In genomic region chr15:100755498-100755859, GRCm38 (mm10) we compare ENCODE assay signal across 7 mouse cellular contexts. TPM values are rescaled to one million over a fixed set of nuclear protein-coding genes. Genes with fewer than 3 reads are reported as not detected.
A peak's percentile ranks its signal among the peaks of the same experiment; 100 is the strongest.
DNase-seq lines count a peak whose midpoint lies in the region; ATAC-seq and TF ChIP-seq lines count a peak whose summit lies in the region.

No protein-coding gene starts in this region.

- H3K4me3 ChIP-seq in limb, embryonic 12.5 days (replicated peaks), result no peak overlapping the region
- no peak overlapping the region for H3K4me3 ChIP-seq in limb, embryonic 10.5 days
- H3K4me3 ChIP-seq in embryonic facial prominence, embryonic 10.5 days, result peak overlapping the region; percentile 31; the same call in 1 of the 2 replicates
- no peak overlapping the region; the same call in 1 of the 2 replicates for H3K4me3 ChIP-seq in forebrain, embryonic 14.5 days (ENCODE audit: low read depth, low read length)
- H3K4me3 ChIP-seq in midbrain, postnatal 0 days (ENCODE audit: low read depth, low read length), result no peak overlapping the region
- no peak overlapping the region for H3K4me3 ChIP-seq in gastrocnemius, adult 2 months

- no peaks in the 10 kb centered on the region for H3K36me3 ChIP-seq in limb, embryonic 12.5 days
- no peaks in the 10 kb centered on the region for H3K36me3 ChIP-seq in limb, embryonic 10.5 days
- no peaks in the 10 kb centered on the region for H3K36me3 ChIP-seq in embryonic facial prominence, embryonic 10.5 days (replicated peaks)
- H3K36me3 ChIP-seq in forebrain, embryonic 14.5 days (ENCODE audit: control insufficient read depth, insufficient read depth, low read length), result no peaks in the 10 kb centered on the region
- H3K36me3 ChIP-seq in midbrain, postnatal 0 days (ENCODE audit: insufficient read depth, low read length), result no peaks in the 10 kb centered on the region

- no peak for DNase-seq in limb, embryonic 10.5 days (ENCODE audit: low spot score)
- no peak for DNase-seq in embryonic facial prominence, embryonic 10.5 days (ENCODE audit: low spot score)
- DNase-seq in forebrain, embryonic 14.5 days (ENCODE audit: low spot score), result no peak
- DNase-seq in midbrain, postnatal 0 days (ENCODE audit: low spot score), result no peak
- no peak for DNase-seq in gastrocnemius, adult 2 months
- DNase-seq in urinary bladder, postnatal 25 days (ENCODE audit: low spot score), result no peak

- H3K9ac ChIP-seq in limb, embryonic 12.5 days (replicated peaks), result no peak overlapping the region
- H3K9ac ChIP-seq in forebrain, embryonic 14.5 days (ENCODE audit: low read length), result peak overlapping the region; percentile 47; the same call in 1 of the 2 replicates
- no peak overlapping the region for H3K9ac ChIP-seq in midbrain, postnatal 0 days (replicated peaks; ENCODE audit: low read length, poor library complexity, severe bottlenecking)

- no peak overlapping the region for H3K27ac ChIP-seq in limb, embryonic 12.5 days
- no peak overlapping the region for H3K27ac ChIP-seq in limb, embryonic 10.5 days
- no peak overlapping the region for H3K27ac ChIP-seq in embryonic facial prominence, embryonic 10.5 days (replicated peaks)
- peak overlapping the region; percentile 60; the same call in 1 of the 2 replicates for H3K27ac ChIP-seq in forebrain, embryonic 14.5 days (ENCODE audit: low read depth, low read length)
- H3K27ac ChIP-seq in midbrain, postnatal 0 days (ENCODE audit: low read depth, low read length), result no peak overlapping the region
- no peak overlapping the region for H3K27ac ChIP-seq in gastrocnemius, adult 2 months

- H3K4me1 ChIP-seq in limb, embryonic 12.5 days (replicated peaks), result peaks cover 15% of the 10 kb centered on the region
- H3K4me1 ChIP-seq in limb, embryonic 10.5 days, result peaks cover 20% of the 10 kb centered on the region
- peaks cover 27% of the 10 kb centered on the region for H3K4me1 ChIP-seq in embryonic facial prominence, embryonic 10.5 days
- peaks cover 7% of the 10 kb centered on the region for H3K4me1 ChIP-seq in forebrain, embryonic 14.5 days (ENCODE audit: control insufficient read depth, insufficient read depth, low read length)
- 0 out of 2 replicates have a peak, but pooled peaks cover 4% of the 10 kb centered on the region for H3K4me1 ChIP-seq in midbrain, postnatal 0 days (ENCODE audit: insufficient read depth, low read length)

- intact Hi-C loops in gastrocnemius, adult 2 months (cut with DNase I), result loop anchor here (5.0 to 10.0 kb wide), 2 partner anchors 287 to 349 kb away; no protein-coding TSS in a partner anchor

- no peaks in the 10 kb centered on the region for H3K9me3 ChIP-seq in limb, embryonic 12.5 days
- no peaks in the 10 kb centered on the region for H3K9me3 ChIP-seq in limb, embryonic 10.5 days (replicated peaks)
- no peaks in the 10 kb centered on the region for H3K9me3 ChIP-seq in embryonic facial prominence, embryonic 10.5 days
- H3K9me3 ChIP-seq in forebrain, embryonic 14.5 days (replicated peaks; ENCODE audit: control insufficient read depth, low read length), result no peaks in the 10 kb centered on the region
- H3K9me3 ChIP-seq in midbrain, postnatal 0 days (ENCODE audit: low read length), result no peaks in the 10 kb centered on the region

- TF ChIP-seq CTCF in midbrain, postnatal 0 days (IDR thresholded peaks at IDR 0.05), result no peak
- no peak for TF ChIP-seq CTCF in gastrocnemius, adult 2 months (IDR thresholded peaks at IDR 0.05)

- 0 out of 2 replicates have a peak, but pooled peaks cover 4% of the 10 kb centered on the region for H3K27me3 ChIP-seq in limb, embryonic 12.5 days
- no peaks in the 10 kb centered on the region for H3K27me3 ChIP-seq in limb, embryonic 10.5 days (ENCODE audit: low read depth, poor library complexity, severe bottlenecking)
- H3K27me3 ChIP-seq in embryonic facial prominence, embryonic 10.5 days (replicated peaks; ENCODE audit: low read depth, poor library complexity, severe bottlenecking), result no peaks in the 10 kb centered on the region; the same call in 1 of the 2 replicates
- H3K27me3 ChIP-seq in forebrain, embryonic 14.5 days (replicated peaks; ENCODE audit: control insufficient read depth, insufficient read depth, low read length), result no peaks in the 10 kb centered on the region
- H3K27me3 ChIP-seq in midbrain, postnatal 0 days (ENCODE audit: insufficient read depth, low read length), result no peaks in the 10 kb centered on the region

- ATAC-seq in limb, embryonic 12.5 days (ENCODE audit: insufficient number of reproducible peaks, insufficient read depth, low FRiP score, low TSS enrichment, low read depth), result no peak
- ATAC-seq in forebrain, embryonic 14.5 days, result 0 out of 2 replicates have a peak, but pooled peaks have one; percentile 24
- ATAC-seq in midbrain, postnatal 0 days (ENCODE audit: low FRiP score), result no peak

- 0 out of 2 replicates have a peak overlapping the region, but pooled peaks have one; percentile 17 for H3K4me2 ChIP-seq in limb, embryonic 12.5 days
- H3K4me2 ChIP-seq in forebrain, embryonic 14.5 days (ENCODE audit: low read length), result peak overlapping the region; percentile 46
- peak overlapping the region; percentile 26; the same call in 1 of the 2 replicates for H3K4me2 ChIP-seq in midbrain, postnatal 0 days (ENCODE audit: low read depth, low read length, poor library complexity, severe bottlenecking)

- 49% methylated on average over 5 of the region's 8 CpGs for WGBS in limb, embryonic 12.5 days
- WGBS in limb, embryonic 10.5 days, result 50% methylated on average over 7 of the region's 8 CpGs
- WGBS in embryonic facial prominence, embryonic 10.5 days, result 46% methylated on average over 7 of the region's 8 CpGs
- WGBS in forebrain, embryonic 14.5 days, result 17% methylated on average over 6 of the region's 8 CpGs
- 45% methylated on average over 6 of the region's 8 CpGs for WGBS in midbrain, postnatal 0 days

RNA-seq across cellular contexts. Expression of gene Slc4a8, which starts 6.1 kb away (rescaled TPM):
- polyA plus RNA-seq in limb, embryonic 12.5 days (2016; fragmentation: Nextera tagmentation; extraction: Ambion mirVana), result 7.5 and 8.6 TPM in 2 replicates
- 7.1 and 9.7 TPM in 2 replicates for polyA plus RNA-seq in limb, embryonic 10.5 days (2016; fragmentation: Nextera tagmentation; extraction: Ambion mirVana)
- 9.0 and 10.2 TPM in 2 replicates for polyA plus RNA-seq in embryonic facial prominence, embryonic 10.5 days (2016; fragmentation: Nextera tagmentation; extraction: Ambion mirVana)
- 11.2 and 17.8 TPM in 2 replicates for polyA plus RNA-seq in forebrain, embryonic 14.5 days (2014; fragmentation: Nextera tagmentation; extraction: Ambion mirVana)
- 31.2 and 31.8 TPM in 2 replicates for total RNA-seq in midbrain, postnatal 0 days (2014; rRNA removed)
- 31.0 and 37.3 TPM in 2 replicates for polyA plus RNA-seq in midbrain, postnatal 0 days (2015; fragmentation: Nextera tagmentation; extraction: Ambion mirVana)
- total RNA-seq in gastrocnemius, adult 2 months (2021), result 1 to 10 TPM; 1.5 to 1.9 TPM

RNA-seq across cellular contexts. Expression of gene Galnt6, which starts 26.3 kb away (rescaled TPM):
- polyA plus RNA-seq in limb, embryonic 12.5 days (2016; fragmentation: Nextera tagmentation; extraction: Ambion mirVana), result 0.15 and 0.20 TPM in 2 replicates
- 0.11 and 0.26 TPM in 2 replicates for polyA plus RNA-seq in limb, embryonic 10.5 days (2016; fragmentation: Nextera tagmentation; extraction: Ambion mirVana)
- 0.05 and 0.16 TPM in 2 replicates for polyA plus RNA-seq in embryonic facial prominence, embryonic 10.5 days (2016; fragmentation: Nextera tagmentation; extraction: Ambion mirVana)
- polyA plus RNA-seq in forebrain, embryonic 14.5 days (2014; fragmentation: Nextera tagmentation; extraction: Ambion mirVana), result 0.09 and 0.10 TPM in 2 replicates
- total RNA-seq in midbrain, postnatal 0 days (2014; rRNA removed), result 0.16 and 0.71 TPM in 2 replicates
- 0.20 and 0.22 TPM in 2 replicates for polyA plus RNA-seq in midbrain, postnatal 0 days (2015; fragmentation: Nextera tagmentation; extraction: Ambion mirVana)
- under 1 TPM; 0.10 to 0.14 TPM for total RNA-seq in gastrocnemius, adult 2 months (2021)
